Mouse (Mus musculus) C2C12 (cell line): Measurements from ENCODE around the gene G3bp1.

Experiments
- CTCF ChIP-seq: IDR thresholded peaks from one replicate; pipeline ENCODE4 v1.5.1; 2011; ENCODE audit not compliant: control insufficient read depth, insufficient read depth, insufficient read length
- MYOD1 ChIP-seq: IDR thresholded peaks from one replicate; pipeline ENCODE4 v1.6.1; 2011; ENCODE audit warnings: low read depth; ENCODE audit not compliant: control insufficient read depth, insufficient read length
- MYOG ChIP-seq: IDR thresholded peaks from one replicate; pipeline ENCODE4 v1.6.1; 2011; ENCODE audit not compliant: control insufficient read depth, insufficient read length; ENCODE audit errors: extremely low read depth

DNA sequence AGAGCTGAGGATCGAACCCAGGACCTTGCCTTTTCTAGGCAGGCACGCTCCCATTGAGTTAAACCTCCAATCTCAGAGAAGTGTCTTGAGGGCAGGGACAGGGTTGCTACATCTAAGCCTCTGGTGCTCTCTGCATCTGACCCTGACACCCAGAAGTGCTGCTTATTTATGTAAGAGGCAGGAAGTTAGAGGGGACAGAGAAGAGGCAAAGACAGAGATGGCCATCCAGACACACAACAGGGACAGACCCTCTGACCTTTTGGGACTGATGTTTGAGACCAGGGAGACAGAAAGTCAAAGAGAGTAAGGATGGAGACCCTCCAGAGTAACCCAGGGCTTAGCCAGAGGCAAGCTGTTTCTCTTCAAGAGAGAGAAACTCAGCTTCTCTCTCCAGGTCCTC lies 39.5 kb upstream of the G3bp1 start:
- TF ChIP-seq MYOD1 (no peak), MYOG (no peak), CTCF (no peak)
